Mouse (Mus musculus) heart, postnatal 0 days (tissue): ENCODE measurements at regions not wholly inside any gene's neighbourhood (a gene's known extent, or its start where the extent isn't known, plus 50 kb on each side); places are given as distances from the start of the nearest gene placed in this dataset.

Experiments
- CTCF ChIP-seq: IDR thresholded peaks from 2 replicates; pipeline ENCODE4 v1.5.1; 2016; ENCODE audit warnings: antibody characterized with exemption, control low read depth, low read depth
- EP300 ChIP-seq: IDR thresholded peaks from 2 replicates; pipeline ENCODE4 v1.6.1; 2016; ENCODE audit warnings: antibody characterized with exemption, low read depth

DNA sequence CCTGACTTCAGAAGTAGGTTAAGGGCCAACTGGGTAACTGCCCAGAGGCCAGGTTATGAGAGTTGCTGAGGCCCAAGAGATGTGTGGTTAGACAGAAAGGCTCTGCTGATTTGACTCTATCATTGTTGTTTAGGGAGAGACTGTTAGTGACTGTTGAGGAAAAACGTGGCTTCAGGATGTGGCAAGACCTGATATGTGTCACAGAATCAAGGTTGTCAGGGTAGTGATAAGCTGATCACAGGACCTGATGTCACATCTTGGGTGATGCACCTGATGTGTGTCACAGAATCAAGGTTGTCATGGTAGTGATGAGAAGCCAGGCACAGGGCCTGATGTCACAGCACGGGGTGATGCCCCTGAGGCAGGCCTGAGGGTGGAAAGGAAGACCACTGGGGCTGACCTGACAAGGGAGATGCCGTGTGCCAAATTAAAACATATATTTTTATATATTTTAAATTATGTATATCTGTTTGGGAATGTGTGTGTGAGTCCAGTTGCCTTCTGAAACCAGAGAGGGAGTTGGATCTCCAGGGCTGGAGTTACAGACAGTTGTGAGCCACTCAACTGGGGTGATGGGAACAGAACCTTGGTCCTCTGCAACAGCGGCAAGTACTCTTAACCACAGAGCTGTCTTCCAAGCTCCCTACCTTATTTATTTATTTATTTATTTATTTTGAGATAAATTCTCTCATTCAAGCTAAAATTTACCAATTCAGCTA, 115.6 kb upstream of the Eef2kmt start:
- no peak for TF ChIP-seq EP300
- TF ChIP-seq CTCF: no peak
